Mouse (Mus musculus): ENCODE results near the gene Prkaca. TPM values are rescaled to one million over a fixed set of nuclear protein-coding genes. Genes with fewer than 3 reads are reported as not detected.
A peak's percentile ranks its signal among the peaks of the same experiment; 100 is the strongest.

The Prkaca gene
- polyA plus RNA-seq, 1 experiment = 57.8 TPM

DNA sequence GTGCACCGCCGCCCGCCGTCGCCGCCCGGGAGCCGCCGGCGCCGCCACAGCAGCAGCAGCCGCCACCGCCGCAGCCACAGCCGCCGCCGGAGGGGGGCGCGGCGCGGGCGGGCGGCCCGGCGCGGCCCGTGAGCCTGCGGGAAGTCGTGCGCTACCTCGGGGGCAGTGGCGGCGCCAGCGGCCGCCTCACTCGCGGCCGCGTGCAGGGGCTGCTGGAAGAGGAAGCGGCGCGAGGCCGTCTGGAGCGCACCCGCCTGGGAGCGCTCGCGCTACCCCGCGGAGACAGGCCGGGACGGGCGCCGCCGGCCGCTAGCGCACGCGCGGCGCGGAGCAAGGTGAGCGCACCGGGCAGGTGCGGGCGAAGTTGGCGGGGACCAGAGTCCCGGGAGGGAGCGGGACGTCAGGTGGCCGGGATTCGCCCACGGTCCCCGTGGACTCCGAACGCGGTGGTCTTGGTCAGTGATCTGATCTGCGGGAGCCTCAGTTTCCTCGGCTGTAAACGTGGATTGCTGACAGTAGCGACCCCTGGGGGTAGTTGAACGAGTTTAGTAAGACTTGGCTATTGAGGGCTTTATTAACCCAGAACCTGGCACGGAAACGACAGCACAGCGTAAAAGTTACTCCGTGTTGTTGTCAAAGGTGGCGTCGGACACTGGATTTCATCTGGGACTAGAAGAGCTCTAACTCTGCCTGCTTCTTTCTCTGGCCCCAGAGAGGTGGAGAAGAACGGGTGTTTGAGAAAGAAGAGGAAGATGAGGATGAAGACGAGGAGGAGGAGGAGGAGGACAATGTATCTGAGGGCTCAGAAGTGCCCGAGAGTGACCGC is 25.7 kb downstream of the Prkaca start:
- 18% methylated on average over 92 of the region's 92 CpGs for WGBS
- no peak overlapping the region for H3K27ac ChIP-seq (ENCODE audit: control insufficient read depth, insufficient read depth, low read length)

DNA sequence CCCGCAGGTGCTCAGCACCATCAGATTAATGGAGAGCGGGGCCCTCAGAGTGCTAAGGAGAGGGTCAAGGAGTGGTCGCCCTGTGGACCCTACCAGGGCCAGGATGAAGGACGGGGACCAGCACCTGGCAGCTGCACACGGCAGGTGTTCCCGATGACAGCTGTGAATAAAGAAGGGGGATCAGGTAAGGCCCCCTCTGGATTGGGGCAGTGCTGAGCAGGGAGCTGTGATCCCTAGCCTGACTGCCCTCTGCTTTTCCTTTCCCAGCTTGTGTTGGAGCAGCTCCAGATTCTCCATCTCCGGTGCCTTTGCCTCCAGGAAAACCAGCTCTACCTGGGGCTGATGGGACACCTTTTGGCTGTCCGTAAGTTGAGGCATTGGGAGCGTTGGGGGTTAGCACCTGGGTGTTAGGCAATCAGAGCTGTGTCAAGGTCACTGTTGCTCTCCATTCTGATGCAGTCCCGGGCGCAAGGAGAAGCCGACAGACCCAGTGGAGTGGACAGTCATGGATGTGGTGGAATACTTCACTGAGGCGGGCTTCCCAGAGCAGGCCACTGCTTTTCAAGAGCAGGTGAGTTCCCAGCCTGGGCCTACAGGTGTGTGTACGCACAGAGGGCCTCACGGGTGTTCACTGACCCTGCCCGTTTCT is 26.4 kb downstream of the Prkaca start:
- TF ChIP-seq CTCF (IDR thresholded peaks at IDR 0.05; ENCODE audit: borderline replicate concordance, control insufficient read depth, extremely low read depth, insufficient read depth, low read length, poor library complexity) = no peak
- TF ChIP-seq POLR2A (IDR thresholded peaks at IDR 0.05; ENCODE audit: control insufficient read depth, extremely low read depth, insufficient read depth, low read length, poor library complexity) = no peak
- Histone ChIP-seq H3K27me3 (ENCODE audit: control insufficient read depth, insufficient read depth, low read length) (no peaks in the 10 kb centered on the region), H3K36me3 (ENCODE audit: control insufficient read depth, insufficient read depth, low read length) (no peaks in the 10 kb centered on the region), H3K4me1 (replicated peaks; ENCODE audit: control insufficient read depth, insufficient read depth, low read length) (peaks cover 37% of the 10 kb centered on the region), H3K27ac (ENCODE audit: control insufficient read depth, insufficient read depth, low read length) (no peak overlapping the region), H3K4me3 (ENCODE audit: control insufficient read depth, insufficient read depth, low read length) (peak overlapping the region; percentile 97)
- 88% methylated on average over 16 of the region's 16 CpGs for WGBS
- DNase-seq = no peak

More for the DNA sequence above, 25.7 kb downstream of the Prkaca start:
- TF ChIP-seq CTCF (IDR thresholded peaks at IDR 0.05; ENCODE audit: borderline replicate concordance, control insufficient read depth, extremely low read depth, insufficient read depth, low read length, poor library complexity) (peak; percentile 82; the same call in 1 of the 2 replicates), POLR2A (IDR thresholded peaks at IDR 0.05; ENCODE audit: control insufficient read depth, extremely low read depth, insufficient read depth, low read length, poor library complexity) (0 out of 2 replicates have a peak, but pooled peaks have one; percentile 38)
- Histone ChIP-seq H3K27me3 (ENCODE audit: control insufficient read depth, insufficient read depth, low read length) (no peaks in the 10 kb centered on the region), H3K36me3 (ENCODE audit: control insufficient read depth, insufficient read depth, low read length) (no peaks in the 10 kb centered on the region), H3K4me3 (ENCODE audit: control insufficient read depth, insufficient read depth, low read length) (peak overlapping the region; percentile 97), H3K4me1 (replicated peaks; ENCODE audit: control insufficient read depth, insufficient read depth, low read length) (peaks cover 32% of the 10 kb centered on the region)
- peak; percentile 80 for DNase-seq

DNA sequence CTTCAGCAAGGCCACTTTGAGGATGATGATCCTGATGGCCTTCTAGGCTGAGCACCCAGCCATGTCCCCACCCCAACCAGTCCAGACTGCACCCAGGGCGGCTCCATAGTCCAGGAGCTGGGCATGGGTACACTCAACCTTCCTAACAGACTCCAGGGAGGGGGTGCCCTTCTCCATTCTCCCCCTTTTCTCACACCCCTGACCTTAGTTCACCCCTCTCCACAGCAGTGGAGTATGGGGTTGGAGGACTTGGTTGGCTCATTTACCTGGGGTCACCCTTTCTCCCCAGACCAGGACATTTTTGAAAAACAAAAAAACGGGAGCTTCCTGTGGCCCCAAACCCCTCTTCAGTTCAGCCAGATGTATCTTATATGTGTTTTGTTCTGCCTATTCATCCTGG is 27.0 kb downstream of the Prkaca start:
- WGBS = 84% methylated on average over 2 of the region's 2 CpGs
- no peak overlapping the region for H3K4me3 ChIP-seq (ENCODE audit: control insufficient read depth, insufficient read depth, low read length)
- DNase-seq = no peak

DNA sequence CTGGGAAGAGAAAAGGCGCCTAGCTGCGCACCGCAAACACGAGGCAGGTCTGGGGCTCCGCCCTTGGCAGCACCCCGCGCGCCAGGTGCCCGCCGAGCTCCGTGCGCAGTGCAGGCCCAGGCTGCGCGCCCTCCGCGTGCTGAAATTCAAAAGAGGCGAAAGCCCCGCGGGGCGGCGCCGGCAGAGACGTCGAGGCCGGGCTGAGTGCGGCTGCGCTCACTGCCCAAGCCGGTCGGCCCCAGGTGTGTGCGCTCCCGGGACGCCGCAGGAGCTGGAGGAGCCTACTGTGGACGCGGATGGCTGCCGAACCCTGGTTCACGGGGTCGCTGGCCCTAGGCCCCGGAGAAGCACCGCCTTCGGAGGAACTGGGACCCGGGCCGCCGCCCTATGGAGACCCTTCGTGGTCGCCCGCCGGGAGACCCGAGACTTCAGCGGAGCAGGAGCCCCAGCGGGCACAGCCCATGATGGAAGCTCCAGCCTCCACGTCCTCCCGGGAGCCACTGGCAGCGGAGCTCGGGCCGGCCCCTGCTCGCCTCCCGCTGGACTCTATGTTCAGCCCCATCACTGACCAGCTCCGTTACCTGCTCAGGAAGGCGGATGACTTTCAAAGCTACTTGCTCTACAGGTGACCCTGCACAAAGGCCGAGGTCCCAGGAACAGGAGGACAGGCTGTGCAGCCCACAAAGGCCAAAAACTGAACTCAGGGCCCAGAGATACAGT is 28.6 kb downstream of the Prkaca start, which contains the start of gene 1700067K01Rik:
1700067K01Rik (plus strand) TSS at position 222 of the 720 bp plus-strand sequence.
- Histone ChIP-seq H3K4me1 (replicated peaks; ENCODE audit: control insufficient read depth, insufficient read depth, low read length) (peaks cover 41% of the 10 kb centered on the region), H3K4me3 (ENCODE audit: control insufficient read depth, insufficient read depth, low read length) (no peak within 1 kb of the TSS), H3K36me3 (ENCODE audit: control insufficient read depth, insufficient read depth, low read length) (no peaks in the 10 kb centered on the region), H3K27ac (ENCODE audit: control insufficient read depth, insufficient read depth, low read length) (no peak within 1 kb of the TSS), H3K27me3 (ENCODE audit: control insufficient read depth, insufficient read depth, low read length) (no peaks in the 10 kb centered on the region)
- WGBS = 93% methylated on average over 61 of the region's 61 CpGs
- DNase-seq = no peak
- TF ChIP-seq CTCF (IDR thresholded peaks at IDR 0.05; ENCODE audit: borderline replicate concordance, control insufficient read depth, extremely low read depth, insufficient read depth, low read length, poor library complexity) (no peak), POLR2A (IDR thresholded peaks at IDR 0.05; ENCODE audit: control insufficient read depth, extremely low read depth, insufficient read depth, low read length, poor library complexity) (no peak)

More for the DNA sequence above, 27.0 kb downstream of the Prkaca start:
- Histone ChIP-seq H3K36me3 (ENCODE audit: control insufficient read depth, insufficient read depth, low read length) (no peaks in the 10 kb centered on the region), H3K27me3 (ENCODE audit: control insufficient read depth, insufficient read depth, low read length) (no peaks in the 10 kb centered on the region), H3K4me1 (replicated peaks; ENCODE audit: control insufficient read depth, insufficient read depth, low read length) (peaks cover 39% of the 10 kb centered on the region), H3K27ac (ENCODE audit: control insufficient read depth, insufficient read depth, low read length) (no peak overlapping the region)
- no peak for TF ChIP-seq CTCF (IDR thresholded peaks at IDR 0.05; ENCODE audit: borderline replicate concordance, control insufficient read depth, extremely low read depth, insufficient read depth, low read length, poor library complexity)

DNA sequence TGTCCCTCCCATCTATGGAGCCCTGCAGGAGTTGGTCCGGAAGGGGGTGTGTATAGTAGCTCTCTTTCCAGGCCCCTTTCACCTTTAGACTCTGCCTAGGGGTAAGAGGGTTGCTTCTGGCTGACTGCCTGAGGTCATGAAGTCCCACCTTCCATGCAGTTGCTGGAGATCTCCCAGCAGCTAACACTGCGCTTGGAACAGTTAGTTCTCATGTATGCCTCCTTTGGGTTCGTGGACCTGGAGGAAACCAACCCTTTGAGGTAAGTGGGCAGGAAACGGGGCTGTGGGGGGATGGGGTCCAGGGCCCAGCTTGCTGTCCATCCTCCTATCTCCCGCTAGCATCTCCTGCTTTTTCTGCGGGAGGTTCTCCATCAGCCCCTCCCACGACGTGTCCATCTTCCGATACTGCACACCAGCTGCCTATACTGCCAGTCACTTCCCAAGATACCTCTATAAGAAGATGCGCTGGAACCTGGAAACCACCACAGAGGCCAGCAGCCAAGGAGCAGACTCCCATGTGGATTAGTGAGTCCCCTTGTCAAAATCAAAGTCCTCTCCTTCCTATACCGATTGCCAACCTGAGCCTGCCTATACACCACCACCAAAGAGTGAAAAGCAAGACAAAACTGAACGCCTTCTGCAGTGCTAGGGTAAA is 30.3 kb downstream of the Prkaca start:
- 87% methylated on average over 12 of the region's 12 CpGs for WGBS
- Histone ChIP-seq H3K36me3 (ENCODE audit: control insufficient read depth, insufficient read depth, low read length) (no peaks in the 10 kb centered on the region), H3K4me1 (replicated peaks; ENCODE audit: control insufficient read depth, insufficient read depth, low read length) (peaks cover 39% of the 10 kb centered on the region), H3K27me3 (ENCODE audit: control insufficient read depth, insufficient read depth, low read length) (no peaks in the 10 kb centered on the region), H3K27ac (ENCODE audit: control insufficient read depth, insufficient read depth, low read length) (no peak overlapping the region), H3K4me3 (ENCODE audit: control insufficient read depth, insufficient read depth, low read length) (no peak overlapping the region)
- no peak for DNase-seq
- no peak for TF ChIP-seq POLR2A (IDR thresholded peaks at IDR 0.05; ENCODE audit: control insufficient read depth, extremely low read depth, insufficient read depth, low read length, poor library complexity)
- no peak for TF ChIP-seq CTCF (IDR thresholded peaks at IDR 0.05; ENCODE audit: borderline replicate concordance, control insufficient read depth, extremely low read depth, insufficient read depth, low read length, poor library complexity)

All from thymus, adult 2 months (tissue).